Mouse (Mus musculus): ENCODE measurements around the gene Clcnkb. TPM values are rescaled to one million over a fixed set of nuclear protein-coding genes. Genes with fewer than 3 reads are reported as not detected.

The Clcnkb gene
- polyA plus RNA-seq, 1 experiment, result 0.03 TPM

GRCm38 (mm10) chr4:141422841-141423240, 7.0 kb upstream of the Clcnkb start:
- no peak for DNase-seq (ENCODE audit: low read depth)
- TF ChIP-seq POLR2A (IDR thresholded peaks at IDR 0.05; ENCODE audit: borderline replicate concordance, extremely low read depth, insufficient read depth, insufficient read length, poor library complexity, severe bottlenecking), result no peak
- TF ChIP-seq CTCF (IDR thresholded peaks at IDR 0.05; ENCODE audit: borderline replicate concordance, extremely low read depth, insufficient read depth, insufficient read length), result no peak

GRCm38 (mm10) chr4:141421423-141421822, 5.6 kb upstream of the Clcnkb start:
- peak; percentile 12 for DNase-seq (ENCODE audit: low read depth)
- TF ChIP-seq CTCF (IDR thresholded peaks at IDR 0.05; ENCODE audit: borderline replicate concordance, extremely low read depth, insufficient read depth, insufficient read length), result no peak
- no peak for TF ChIP-seq POLR2A (IDR thresholded peaks at IDR 0.05; ENCODE audit: borderline replicate concordance, extremely low read depth, insufficient read depth, insufficient read length, poor library complexity, severe bottlenecking)

- no peak for DNase-seq (ENCODE audit: low read depth)
- TF ChIP-seq CTCF (IDR thresholded peaks at IDR 0.05; ENCODE audit: borderline replicate concordance, extremely low read depth, insufficient read depth, insufficient read length), result no peak
- no peak for TF ChIP-seq POLR2A (IDR thresholded peaks at IDR 0.05; ENCODE audit: borderline replicate concordance, extremely low read depth, insufficient read depth, insufficient read length, poor library complexity, severe bottlenecking)
Observed at GRCm38 (mm10) chr4:141420886-141421285, 5.1 kb upstream of the Clcnkb start.

GRCm38 (mm10) chr4:141420192-141420829, 4.5 kb upstream of the Clcnkb start, which contains the start of gene Hspb7:
Hspb7 (plus strand) TSS chr4:141420779.
- no peak for DNase-seq (ENCODE audit: low read depth)
- TF ChIP-seq POLR2A (IDR thresholded peaks at IDR 0.05; ENCODE audit: borderline replicate concordance, extremely low read depth, insufficient read depth, insufficient read length, poor library complexity, severe bottlenecking) (no peak), CTCF (IDR thresholded peaks at IDR 0.05; ENCODE audit: borderline replicate concordance, extremely low read depth, insufficient read depth, insufficient read length) (no peak)

GRCm38 (mm10) chr4:141419398-141420191, 3.8 kb upstream of the Clcnkb start:
- DNase-seq (ENCODE audit: low read depth), result no peak
- TF ChIP-seq POLR2A (IDR thresholded peaks at IDR 0.05; ENCODE audit: borderline replicate concordance, extremely low read depth, insufficient read depth, insufficient read length, poor library complexity, severe bottlenecking) (no peak), CTCF (IDR thresholded peaks at IDR 0.05; ENCODE audit: borderline replicate concordance, extremely low read depth, insufficient read depth, insufficient read length) (no peak)

- DNase-seq (ENCODE audit: low read depth), result no peak
- TF ChIP-seq POLR2A (IDR thresholded peaks at IDR 0.05; ENCODE audit: borderline replicate concordance, extremely low read depth, insufficient read depth, insufficient read length, poor library complexity, severe bottlenecking) (no peak), CTCF (IDR thresholded peaks at IDR 0.05; ENCODE audit: borderline replicate concordance, extremely low read depth, insufficient read depth, insufficient read length) (peak; percentile 34; the same call in 1 of the 2 replicates)
Observed at GRCm38 (mm10) chr4:141411430-141411992, 4.3 kb downstream of the Clcnkb start.

- no peak for DNase-seq (ENCODE audit: low read depth)
- no peak for TF ChIP-seq POLR2A (IDR thresholded peaks at IDR 0.05; ENCODE audit: borderline replicate concordance, extremely low read depth, insufficient read depth, insufficient read length, poor library complexity, severe bottlenecking)
- no peak for TF ChIP-seq CTCF (IDR thresholded peaks at IDR 0.05; ENCODE audit: borderline replicate concordance, extremely low read depth, insufficient read depth, insufficient read length)
Observed at GRCm38 (mm10) chr4:141408577-141408976, 7.2 kb downstream of the Clcnkb start.

- DNase-seq (ENCODE audit: low read depth), result no peak
- TF ChIP-seq POLR2A (IDR thresholded peaks at IDR 0.05; ENCODE audit: borderline replicate concordance, extremely low read depth, insufficient read depth, insufficient read length, poor library complexity, severe bottlenecking) (no peak), CTCF (IDR thresholded peaks at IDR 0.05; ENCODE audit: borderline replicate concordance, extremely low read depth, insufficient read depth, insufficient read length) (peak; percentile 54; the same call in 1 of the 2 replicates)
Observed at GRCm38 (mm10) chr4:141406516-141407299, 9.1 kb downstream of the Clcnkb start.

- TF ChIP-seq POLR2A (IDR thresholded peaks at IDR 0.05; ENCODE audit: borderline replicate concordance, extremely low read depth, insufficient read depth, insufficient read length, poor library complexity, severe bottlenecking), result no peak
- no peak for TF ChIP-seq CTCF (IDR thresholded peaks at IDR 0.05; ENCODE audit: borderline replicate concordance, extremely low read depth, insufficient read depth, insufficient read length)
- no peak for DNase-seq (ENCODE audit: low read depth)
Observed at GRCm38 (mm10) chr4:141405314-141405622, 10.5 kb downstream of the Clcnkb start.

GRCm38 (mm10) chr4:141404518-141405313, 11.1 kb downstream of the Clcnkb start:
- DNase-seq (ENCODE audit: low read depth), result peak; percentile 87
- TF ChIP-seq POLR2A (IDR thresholded peaks at IDR 0.05; ENCODE audit: borderline replicate concordance, extremely low read depth, insufficient read depth, insufficient read length, poor library complexity, severe bottlenecking) (no peak), CTCF (IDR thresholded peaks at IDR 0.05; ENCODE audit: borderline replicate concordance, extremely low read depth, insufficient read depth, insufficient read length) (peak; percentile 99)

Measured in brain, embryonic 14.5 days (tissue).